Mouse (Mus musculus): ENCODE measurements around the gene Ubqln4. TPM values are rescaled to one million over a fixed set of nuclear protein-coding genes. Genes with fewer than 3 reads are reported as not detected.
A peak's percentile ranks its signal among the peaks of the same experiment; 100 is the strongest.
"Not testable (repeated sequence)": the region's sequence is repeated elsewhere in the genome, so short reads cannot be mapped to it uniquely, and the experiment has no call there.

Gene Ubqln4
- polyA plus RNA-seq, 1 experiment from 2014 or later: 38.4 TPM

GRCm38 (mm10) chr3:88603714-88604161 is 50.2 kb downstream of the Ubqln4 start:
- Histone ChIP-seq H3K9ac (no peak overlapping the region), H3K9me3 (no peaks in the 10 kb centered on the region), H3K4me1 (replicated peaks) (peaks cover 12% of the 10 kb centered on the region; the same call in 1 of the 2 replicates), H3K4me2 (no peak overlapping the region), H3K36me3 (no peaks in the 10 kb centered on the region), H3K27me3 (no peaks in the 10 kb centered on the region), H3K27ac (replicated peaks) (no peak overlapping the region), H3K4me3 (no peak overlapping the region)
- WGBS: 27% methylated on average over 6 of the region's 6 CpGs
- no peak for ATAC-seq (ENCODE audit: low read depth)

- peaks cover 12% of the 10 kb centered on the region; the same call in 1 of the 2 replicates for H3K4me1 ChIP-seq (replicated peaks)
Measured at GRCm38 (mm10) chr3:88604863-88605262, 51.3 kb downstream of the Ubqln4 start.

GRCm38 (mm10) chr3:88605666-88606065 is 52.1 kb downstream of the Ubqln4 start, which contains the start of gene Arhgef2:
Gene Arhgef2, plus strand, starts transcription at chr3:88605966.
- H3K27me3 ChIP-seq; H3K4me2 ChIP-seq; H3K36me3 ChIP-seq; H3K27ac ChIP-seq (replicated peaks); H3K9ac ChIP-seq; ATAC-seq (ENCODE audit: low read depth); H3K9me3 ChIP-seq: not testable (repeated sequence)
- Histone ChIP-seq H3K4me3 (0 out of 2 replicates have a peak within 1 kb of the TSS, but pooled peaks have one; percentile 30), H3K4me1 (replicated peaks) (peaks cover 12% of the 10 kb centered on the region; the same call in 1 of the 2 replicates)
- 92% methylated on average over 2 of the region's 2 CpGs for WGBS

More at GRCm38 (mm10) chr3:88604863-88605262, 51.3 kb downstream of the Ubqln4 start:
- H3K9me3 ChIP-seq: no peaks in the 10 kb centered on the region
- no peak overlapping the region for H3K4me2 ChIP-seq
- H3K27me3 ChIP-seq: no peaks in the 10 kb centered on the region
- H3K36me3 ChIP-seq: no peaks in the 10 kb centered on the region
- no peak overlapping the region for H3K27ac ChIP-seq (replicated peaks)
- H3K4me3 ChIP-seq: no peak overlapping the region
- no peak for ATAC-seq (ENCODE audit: low read depth)
- WGBS: 90% methylated on average over 7 of the region's 7 CpGs
- H3K9ac ChIP-seq: no peak overlapping the region

- peak overlapping the region; percentile 59 for H3K9ac ChIP-seq
- 1% methylated on average over 20 of the region's 20 CpGs for WGBS
Measured at GRCm38 (mm10) chr3:88607065-88607757, 53.7 kb downstream of the Ubqln4 start.

GRCm38 (mm10) chr3:88607758-88608138 is 54.2 kb downstream of the Ubqln4 start:
- peak overlapping the region; percentile 51 for H3K9ac ChIP-seq
- H3K36me3 ChIP-seq: no peaks in the 10 kb centered on the region
- no peak overlapping the region; the same call in 1 of the 2 replicates for H3K27ac ChIP-seq (replicated peaks)
- H3K4me3 ChIP-seq: peak overlapping the region; percentile 30
- peaks cover 12% of the 10 kb centered on the region; the same call in 1 of the 2 replicates for H3K4me1 ChIP-seq (replicated peaks)
- no peaks in the 10 kb centered on the region for H3K27me3 ChIP-seq
- H3K4me2 ChIP-seq: peak overlapping the region; percentile 58
- 23% methylated on average over 10 of the region's 10 CpGs for WGBS
- no peaks in the 10 kb centered on the region for H3K9me3 ChIP-seq
- peak; percentile 68 for ATAC-seq (ENCODE audit: low read depth)

More at GRCm38 (mm10) chr3:88607065-88607757, 53.7 kb downstream of the Ubqln4 start:
- Histone ChIP-seq H3K9me3 (no peaks in the 10 kb centered on the region), H3K4me1 (replicated peaks) (peaks cover 12% of the 10 kb centered on the region; the same call in 1 of the 2 replicates), H3K4me2 (peak overlapping the region; percentile 58), H3K27me3 (no peaks in the 10 kb centered on the region), H3K27ac (replicated peaks) (no peak overlapping the region; the same call in 1 of the 2 replicates), H3K4me3 (peak overlapping the region; percentile 30), H3K36me3 (no peaks in the 10 kb centered on the region)
- ATAC-seq (ENCODE audit: low read depth): peak; percentile 93

GRCm38 (mm10) chr3:88609066-88609465 is 55.5 kb downstream of the Ubqln4 start:
- WGBS: 71% methylated on average over 4 of the region's 4 CpGs
- H3K4me2 ChIP-seq: no peak overlapping the region
- H3K27me3 ChIP-seq: no peaks in the 10 kb centered on the region

GRCm38 (mm10) chr3:88614418-88614817 is 60.9 kb downstream of the Ubqln4 start:
- H3K4me1 ChIP-seq (replicated peaks): peaks cover 21% of the 10 kb centered on the region
- no peaks in the 10 kb centered on the region for H3K9me3 ChIP-seq
- H3K27me3 ChIP-seq: no peaks in the 10 kb centered on the region
- H3K4me3 ChIP-seq: no peak overlapping the region
- no peak for ATAC-seq (ENCODE audit: low read depth)
- H3K4me2 ChIP-seq: no peak overlapping the region
- no peak overlapping the region for H3K9ac ChIP-seq
- H3K36me3 ChIP-seq: no peaks in the 10 kb centered on the region
- WGBS: 81% methylated on average over 8 of the region's 8 CpGs
- no peak overlapping the region for H3K27ac ChIP-seq (replicated peaks)

More at GRCm38 (mm10) chr3:88609066-88609465, 55.5 kb downstream of the Ubqln4 start:
- H3K9me3 ChIP-seq: no peaks in the 10 kb centered on the region
- no peaks in the 10 kb centered on the region for H3K36me3 ChIP-seq
- peaks cover 12% of the 10 kb centered on the region; the same call in 1 of the 2 replicates for H3K4me1 ChIP-seq (replicated peaks)
- H3K27ac ChIP-seq (replicated peaks): no peak overlapping the region
- ATAC-seq (ENCODE audit: low read depth): no peak
- no peak overlapping the region for H3K4me3 ChIP-seq
- no peak overlapping the region for H3K9ac ChIP-seq

- Histone ChIP-seq H3K36me3 (no peaks in the 10 kb centered on the region), H3K27ac (replicated peaks) (no peak overlapping the region), H3K9ac (0 out of 2 replicates have a peak overlapping the region, but pooled peaks have one; percentile 4), H3K4me3 (no peak overlapping the region), H3K9me3 (no peaks in the 10 kb centered on the region), H3K27me3 (no peaks in the 10 kb centered on the region), H3K4me2 (no peak overlapping the region), H3K4me1 (replicated peaks) (peaks cover 26% of the 10 kb centered on the region)
- ATAC-seq (ENCODE audit: low read depth): no peak
- 69% methylated on average over 5 of the region's 5 CpGs for WGBS
Measured at GRCm38 (mm10) chr3:88615117-88615516, 61.6 kb downstream of the Ubqln4 start.

- no peak overlapping the region; the same call in 1 of the 2 replicates for H3K4me2 ChIP-seq
- ATAC-seq (ENCODE audit: low read depth): no peak
- no peaks in the 10 kb centered on the region for H3K27me3 ChIP-seq
- H3K4me3 ChIP-seq: no peak overlapping the region
- H3K27ac ChIP-seq (replicated peaks): peak overlapping the region; percentile 43; the same call in 1 of the 2 replicates
- H3K4me1 ChIP-seq (replicated peaks): peaks cover 33% of the 10 kb centered on the region
- no peaks in the 10 kb centered on the region for H3K36me3 ChIP-seq
- 0 out of 2 replicates have a peak overlapping the region, but pooled peaks have one; percentile 4 for H3K9ac ChIP-seq
- whole genome bisulfite sequencing: 48% methylated on average over 9 of the region's 9 CpGs
- no peaks in the 10 kb centered on the region for H3K9me3 ChIP-seq
Measured at GRCm38 (mm10) chr3:88615902-88616391, 62.4 kb downstream of the Ubqln4 start.

GRCm38 (mm10) chr3:88616951-88617500 is 63.5 kb downstream of the Ubqln4 start:
- H3K4me3 ChIP-seq: no peak overlapping the region
- H3K9me3 ChIP-seq: no peaks in the 10 kb centered on the region
- no peak overlapping the region for H3K27ac ChIP-seq (replicated peaks)
- H3K4me2 ChIP-seq: no peak overlapping the region
- no peak for ATAC-seq (ENCODE audit: low read depth)
- no peak overlapping the region for H3K9ac ChIP-seq
- no peaks in the 10 kb centered on the region for H3K27me3 ChIP-seq
- H3K36me3 ChIP-seq: no peaks in the 10 kb centered on the region
- 76% methylated on average over 3 of the region's 3 CpGs for WGBS
- peaks cover 33% of the 10 kb centered on the region for H3K4me1 ChIP-seq (replicated peaks)

- ATAC-seq (ENCODE audit: low read depth): no peak
- WGBS: 72% methylated on average over 8 of the region's 8 CpGs
- no peaks in the 10 kb centered on the region for H3K27me3 ChIP-seq
Measured at GRCm38 (mm10) chr3:88618074-88618871, 64.7 kb downstream of the Ubqln4 start.

More at GRCm38 (mm10) chr3:88618074-88618871, 64.7 kb downstream of the Ubqln4 start:
- H3K9me3 ChIP-seq: no peaks in the 10 kb centered on the region
- no peak overlapping the region for H3K27ac ChIP-seq (replicated peaks)
- H3K9ac ChIP-seq: no peak overlapping the region
- H3K36me3 ChIP-seq: no peaks in the 10 kb centered on the region
- no peak overlapping the region for H3K4me2 ChIP-seq
- peaks cover 33% of the 10 kb centered on the region for H3K4me1 ChIP-seq (replicated peaks)
- no peak overlapping the region for H3K4me3 ChIP-seq

Data from neural tube, embryonic 13.5 days (tissue).